Mouse (Mus musculus): Measurements from ENCODE around the gene Dnajc3. TPM values are rescaled to one million over a fixed set of nuclear protein-coding genes. Genes with fewer than 3 reads are reported as not detected.

Dnajc3 gene
- polyA plus RNA-seq (2015; fragmentation: Nextera tagmentation; extraction: Ambion mirVana) = 17.9 and 19.0 TPM in 2 replicates

DNA sequence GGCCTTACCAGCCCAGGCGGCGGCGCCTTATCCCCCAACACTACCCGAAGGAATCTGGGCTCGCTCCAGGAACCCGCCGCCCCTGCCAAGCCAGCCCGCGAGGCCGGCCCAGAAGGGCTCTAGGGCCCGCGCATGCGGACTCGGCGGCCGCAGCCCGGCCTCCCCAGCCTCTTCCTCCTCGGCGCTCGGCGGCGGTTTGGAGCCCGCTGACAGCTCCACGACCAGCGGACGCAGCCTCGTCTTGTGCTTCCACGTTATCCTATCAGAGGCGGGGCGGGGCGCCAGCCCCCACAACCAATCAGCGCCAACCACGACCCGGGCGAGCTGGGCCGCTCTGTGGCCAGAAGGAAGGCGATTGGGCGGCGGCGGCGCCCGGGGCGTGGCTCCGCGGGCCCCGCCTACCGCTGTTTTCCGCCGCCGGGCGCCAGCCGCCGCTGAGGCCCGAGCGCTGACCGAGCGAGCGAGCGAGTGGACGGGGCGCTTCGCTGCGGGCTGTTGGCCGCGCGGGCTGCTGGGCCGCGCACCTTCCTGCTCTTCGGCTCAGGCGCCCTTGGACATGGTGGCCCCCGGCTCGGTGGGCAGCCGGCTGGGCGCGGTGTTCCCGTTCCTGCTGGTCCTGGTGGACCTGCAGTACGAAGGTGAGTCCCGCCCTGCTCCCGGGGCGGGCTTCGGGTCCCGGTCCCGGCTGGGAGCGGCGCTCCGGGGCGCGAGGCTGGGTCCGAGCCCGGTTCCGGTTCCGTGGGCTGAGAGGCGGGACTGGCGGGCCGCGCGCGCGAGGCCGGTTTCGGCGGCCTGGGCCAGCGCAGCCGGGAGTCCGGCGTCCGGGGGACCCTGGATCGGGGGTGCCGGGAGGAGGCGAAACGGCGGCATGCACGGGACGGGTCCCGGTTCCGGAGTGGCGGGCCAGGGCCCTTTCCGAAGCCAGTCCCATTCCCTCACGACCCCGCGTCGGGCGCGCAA lies at the start of gene Dnajc3:
TSS of gene Dnajc3 (plus strand) at position 444 of the 960 bp plus-strand sequence.
- Histone ChIP-seq H3K36me3 (no peaks in the 10 kb centered on the region), H3K27ac (replicated peaks) (peak within 1 kb of the TSS; percentile 82), H3K4me2 (replicated peaks) (peak within 1 kb of the TSS; percentile 71), H3K9me3 (no peaks in the 10 kb centered on the region), H3K4me1 (peaks cover 21% of the 10 kb centered on the region), H3K27me3 (no peaks in the 10 kb centered on the region), H3K9ac (replicated peaks) (peak within 1 kb of the TSS; percentile 72), H3K4me3 (peak within 1 kb of the TSS; percentile 62)
- under 1% methylated on average over 114 of the region's 124 CpGs for WGBS
- ATAC-seq (replicated peaks) = peak; percentile 100

DNA sequence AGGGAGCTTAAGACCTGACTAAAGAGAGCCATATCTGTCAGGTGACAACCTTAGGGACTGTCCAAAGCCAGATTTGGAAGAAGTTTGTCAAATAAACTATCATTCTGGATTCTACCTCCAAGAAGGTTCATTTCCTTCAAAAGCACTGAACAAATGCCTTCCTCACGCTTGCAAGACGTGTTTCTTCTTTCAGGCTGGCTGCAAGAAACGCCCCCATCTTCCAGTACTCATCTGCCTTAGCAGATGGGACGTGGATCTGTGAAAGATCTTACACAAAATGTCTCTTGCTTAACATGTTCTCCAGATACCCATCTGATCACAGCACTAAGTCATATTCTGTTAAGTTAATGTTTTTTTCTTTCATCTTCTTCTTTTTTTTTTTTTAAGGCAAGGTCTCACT lies 47.7 kb upstream of the Dnajc3 start:
- no peak for ATAC-seq (replicated peaks)
- no peak overlapping the region for H3K27ac ChIP-seq (replicated peaks)

DNA sequence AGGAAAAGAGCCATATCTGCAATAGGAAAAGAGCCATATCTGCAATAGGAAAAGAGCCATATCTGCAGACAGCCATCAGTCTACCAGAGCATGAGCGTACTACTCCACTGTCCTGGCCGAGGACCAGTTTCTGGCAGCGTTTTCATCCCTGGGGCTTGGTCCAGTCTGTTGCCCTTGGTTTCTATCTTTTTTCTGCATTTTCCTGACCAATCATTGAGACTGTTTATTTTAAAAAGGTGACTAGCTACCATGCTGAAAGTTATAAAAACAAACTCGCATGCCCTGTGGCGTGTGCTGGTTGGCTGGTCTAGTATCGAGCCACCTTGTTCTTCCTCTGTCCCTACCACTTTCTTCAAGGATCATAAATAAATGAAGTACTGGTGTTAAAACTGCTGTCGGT lies 42.5 kb upstream of the Dnajc3 start:
- H3K9ac ChIP-seq (replicated peaks) = no peak overlapping the region
- peaks cover 43% of the 10 kb centered on the region for H3K36me3 ChIP-seq
- no peak overlapping the region for H3K4me3 ChIP-seq
- no peak overlapping the region for H3K4me2 ChIP-seq (replicated peaks)
- ATAC-seq (replicated peaks) = no peak
- no peaks in the 10 kb centered on the region for H3K4me1 ChIP-seq
- H3K9me3 ChIP-seq = no peaks in the 10 kb centered on the region
- H3K27ac ChIP-seq (replicated peaks) = no peak overlapping the region
- H3K27me3 ChIP-seq = no peaks in the 10 kb centered on the region
- 95% methylated on average over 7 of the region's 7 CpGs for WGBS

More for the DNA sequence above, 47.7 kb upstream of the Dnajc3 start:
- no peak overlapping the region for H3K4me2 ChIP-seq (replicated peaks)
- peaks cover 63% of the 10 kb centered on the region for H3K36me3 ChIP-seq
- no peak overlapping the region for H3K9ac ChIP-seq (replicated peaks)
- no peaks in the 10 kb centered on the region for H3K4me1 ChIP-seq
- no peak overlapping the region for H3K4me3 ChIP-seq
- no peaks in the 10 kb centered on the region for H3K27me3 ChIP-seq
- 75% methylated on average over 4 of the region's 4 CpGs for WGBS
- no peaks in the 10 kb centered on the region for H3K9me3 ChIP-seq

DNA sequence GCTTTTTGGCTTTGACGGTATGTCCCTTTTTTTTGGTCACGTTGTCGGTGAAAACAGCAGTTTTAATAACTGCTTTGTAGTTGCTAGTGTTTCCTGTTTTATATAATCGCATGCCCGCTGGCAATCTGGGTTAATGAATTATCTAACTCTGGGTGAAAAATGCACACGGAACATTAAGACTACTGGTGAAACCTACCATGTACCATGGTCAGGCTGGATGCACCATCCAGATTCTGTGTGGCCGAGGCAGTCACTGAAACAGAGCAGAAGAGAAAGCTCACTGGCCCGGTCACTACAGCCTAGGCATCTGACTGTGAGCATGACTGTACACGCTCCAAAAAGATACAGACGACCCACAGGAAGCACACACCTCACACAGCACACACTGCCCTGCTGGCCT lies 42.1 kb upstream of the Dnajc3 start:
- Histone ChIP-seq H3K9ac (replicated peaks) (no peak overlapping the region), H3K27ac (replicated peaks) (no peak overlapping the region), H3K36me3 (peaks cover 44% of the 10 kb centered on the region), H3K27me3 (no peaks in the 10 kb centered on the region), H3K4me3 (no peak overlapping the region), H3K4me2 (replicated peaks) (no peak overlapping the region), H3K4me1 (no peaks in the 10 kb centered on the region), H3K9me3 (no peaks in the 10 kb centered on the region)
- WGBS = 93% methylated on average over 10 of the region's 10 CpGs
- ATAC-seq (replicated peaks) = no peak

DNA sequence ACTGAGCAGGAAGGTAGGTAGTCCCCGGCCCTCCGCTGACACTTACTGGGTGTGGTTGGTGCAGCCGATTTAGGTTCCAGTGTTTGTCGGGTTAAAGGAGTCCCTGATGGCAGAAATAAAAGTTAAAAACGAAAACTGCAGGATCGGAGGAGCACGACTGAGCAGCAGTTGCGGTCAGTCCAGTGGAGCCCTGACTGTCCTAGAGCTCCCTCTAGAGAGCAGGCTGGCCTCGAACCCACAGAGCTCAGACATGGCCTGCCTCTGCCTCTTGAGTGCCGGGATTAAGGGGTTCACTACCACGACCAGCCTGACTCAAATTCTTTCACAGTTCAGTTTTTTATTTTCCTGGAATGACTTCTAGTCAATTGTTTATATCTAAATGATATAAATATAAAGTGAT lies 37.8 kb upstream of the Dnajc3 start:
- Histone ChIP-seq H3K27me3 (no peaks in the 10 kb centered on the region), H3K9ac (replicated peaks) (no peak overlapping the region), H3K4me3 (no peak overlapping the region), H3K36me3 (peaks cover 58% of the 10 kb centered on the region), H3K4me2 (replicated peaks) (no peak overlapping the region), H3K27ac (replicated peaks) (no peak overlapping the region), H3K9me3 (no peaks in the 10 kb centered on the region), H3K4me1 (peaks cover 11% of the 10 kb centered on the region)
- WGBS = 81% methylated on average over 11 of the region's 11 CpGs
- ATAC-seq (replicated peaks) = no peak

DNA sequence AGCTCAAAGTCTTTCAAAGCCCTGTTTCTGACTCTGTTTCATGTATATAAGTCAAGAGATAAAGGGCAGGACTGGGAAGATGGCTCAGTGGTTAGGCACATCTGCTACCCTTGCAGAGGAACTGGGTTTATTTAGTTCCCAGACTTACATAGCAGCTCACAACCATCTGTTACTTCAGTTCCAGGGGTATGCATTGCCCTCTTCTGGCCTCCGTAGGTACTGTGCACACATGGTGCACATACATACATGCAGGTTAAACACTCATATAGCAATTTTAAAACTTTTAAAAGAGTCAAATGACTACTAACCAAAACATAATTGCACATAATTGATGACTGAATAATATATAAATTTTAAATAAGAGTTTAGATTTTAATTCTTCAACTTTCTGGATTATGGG lies 36.9 kb upstream of the Dnajc3 start:
- ATAC-seq (replicated peaks) = no peak
- H3K4me3 ChIP-seq = no peak overlapping the region
- H3K27me3 ChIP-seq = no peaks in the 10 kb centered on the region
- no peak overlapping the region for H3K4me2 ChIP-seq (replicated peaks)
- H3K9me3 ChIP-seq = no peaks in the 10 kb centered on the region
- H3K36me3 ChIP-seq = peaks cover 59% of the 10 kb centered on the region
- H3K9ac ChIP-seq (replicated peaks) = no peak overlapping the region
- 97% methylated on average over 1 of the region's 1 CpGs for WGBS
- no peak overlapping the region for H3K27ac ChIP-seq (replicated peaks)
- H3K4me1 ChIP-seq = peaks cover 11% of the 10 kb centered on the region

DNA sequence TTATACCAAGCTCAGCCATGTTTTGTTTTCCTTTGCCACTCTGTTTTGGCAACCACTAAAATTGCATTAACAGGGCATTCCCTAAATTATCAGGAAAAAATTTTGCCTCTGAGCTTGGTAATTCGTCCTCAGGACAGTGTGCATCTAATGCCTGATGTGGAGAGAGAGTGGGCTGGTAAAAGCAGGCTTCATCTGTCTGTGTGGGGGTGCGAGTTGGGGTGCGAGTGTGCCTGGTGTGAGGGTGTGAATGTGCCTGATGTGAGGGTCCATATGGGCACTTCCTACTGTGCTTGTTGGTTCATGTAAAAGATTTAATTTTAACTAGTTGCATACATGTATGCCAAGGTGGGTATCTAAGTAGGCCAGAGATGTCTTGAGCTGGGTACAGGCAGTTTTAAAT lies 34.4 kb upstream of the Dnajc3 start:
- Histone ChIP-seq H3K36me3 (peaks cover 71% of the 10 kb centered on the region), H3K27ac (replicated peaks) (no peak overlapping the region), H3K9me3 (no peaks in the 10 kb centered on the region), H3K4me1 (peaks cover 11% of the 10 kb centered on the region), H3K4me2 (replicated peaks) (no peak overlapping the region), H3K4me3 (no peak overlapping the region), H3K9ac (replicated peaks) (no peak overlapping the region), H3K27me3 (no peaks in the 10 kb centered on the region)
- ATAC-seq (replicated peaks) = peak; percentile 31; the same call in 1 of the 2 replicates
- WGBS = 71% methylated on average over 3 of the region's 3 CpGs

DNA sequence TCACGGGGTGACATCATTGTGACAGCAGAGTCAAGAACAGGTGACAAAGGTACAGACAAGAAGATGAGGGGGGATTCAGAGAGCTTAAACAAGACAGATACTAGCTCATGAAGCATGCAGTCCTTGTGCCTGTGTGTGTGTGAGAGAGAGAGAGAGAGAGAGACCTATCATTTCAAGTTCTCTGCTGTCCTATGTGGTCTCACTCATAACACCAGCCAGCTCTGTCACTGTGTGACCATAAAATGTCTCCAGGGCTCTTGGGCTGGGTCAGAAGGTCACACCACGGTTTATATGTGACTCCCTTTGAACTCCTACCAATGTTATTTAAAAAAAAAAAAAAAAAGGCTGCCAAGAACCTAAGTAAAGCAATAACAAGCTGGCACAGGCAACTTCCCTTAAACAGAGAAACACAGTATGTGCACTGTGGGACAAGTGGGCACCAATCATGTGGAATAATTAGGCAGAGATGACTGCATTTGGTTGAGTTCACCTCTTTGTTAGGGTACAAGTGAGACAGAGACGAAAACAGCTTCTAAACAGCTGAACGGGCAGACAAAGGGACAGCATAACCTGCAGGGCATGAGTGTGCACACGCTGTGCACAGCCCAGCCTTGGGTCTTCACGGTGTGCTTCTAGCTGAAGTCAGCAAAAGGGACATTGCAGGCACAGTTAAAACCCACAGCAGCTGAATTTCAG lies 33.8 kb upstream of the Dnajc3 start:
- WGBS = 19% methylated on average over 6 of the region's 6 CpGs
- no peak overlapping the region for H3K9ac ChIP-seq (replicated peaks)

DNA sequence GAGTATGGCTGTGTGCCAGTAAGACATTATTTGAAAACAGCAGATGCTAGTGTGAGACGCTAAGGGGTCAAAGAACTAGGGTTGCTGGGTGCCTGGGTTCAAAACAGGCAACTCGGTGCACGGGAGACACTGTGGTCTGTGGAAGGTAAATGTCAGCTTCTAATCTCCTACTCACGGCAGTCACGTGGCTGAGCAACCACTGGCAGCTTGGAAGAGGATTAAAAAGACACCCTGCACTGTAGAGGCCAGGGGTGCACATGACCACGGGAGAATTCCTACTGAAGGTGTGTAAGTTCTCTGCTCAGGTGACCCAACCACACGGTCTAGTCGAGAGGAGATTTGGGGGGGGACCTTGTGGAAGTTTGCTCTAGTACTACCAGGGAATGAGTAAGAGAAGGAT lies 30.2 kb upstream of the Dnajc3 start:
- no peak overlapping the region for H3K4me2 ChIP-seq (replicated peaks)
- H3K4me1 ChIP-seq = peaks cover 11% of the 10 kb centered on the region
- peaks cover 76% of the 10 kb centered on the region for H3K36me3 ChIP-seq
- ATAC-seq (replicated peaks) = no peak
- no peaks in the 10 kb centered on the region for H3K9me3 ChIP-seq
- no peak overlapping the region for H3K27ac ChIP-seq (replicated peaks)
- 66% methylated on average over 8 of the region's 8 CpGs for WGBS
- H3K4me3 ChIP-seq = no peak overlapping the region
- no peaks in the 10 kb centered on the region for H3K27me3 ChIP-seq
- H3K9ac ChIP-seq (replicated peaks) = no peak overlapping the region

More for the DNA sequence above, 33.8 kb upstream of the Dnajc3 start:
- Histone ChIP-seq H3K4me1 (peaks cover 11% of the 10 kb centered on the region), H3K36me3 (peaks cover 76% of the 10 kb centered on the region), H3K9me3 (no peaks in the 10 kb centered on the region), H3K27me3 (no peaks in the 10 kb centered on the region), H3K4me3 (no peak overlapping the region), H3K4me2 (replicated peaks) (no peak overlapping the region), H3K27ac (replicated peaks) (peak overlapping the region; percentile 34; the same call in 1 of the 2 replicates)
- peak; percentile 82 for ATAC-seq (replicated peaks)

DNA sequence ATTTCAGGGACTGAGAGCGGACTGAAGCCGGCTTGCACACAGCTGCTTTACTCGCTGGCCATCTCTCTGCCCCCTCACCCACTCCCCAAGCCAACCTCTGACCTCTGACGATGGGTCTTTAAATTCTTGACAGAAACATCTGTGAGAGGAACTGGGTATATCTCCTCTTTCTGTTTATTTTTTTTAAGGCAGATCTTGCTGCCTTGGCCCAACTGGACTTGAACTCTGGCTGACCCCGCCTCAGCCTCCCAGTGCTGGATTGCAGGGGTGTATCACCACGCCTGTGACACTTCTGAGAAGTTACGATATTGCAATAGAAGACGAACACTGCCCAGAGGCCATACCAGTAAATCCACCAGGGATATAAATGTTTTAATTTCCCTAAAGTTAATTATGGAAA lies 27.9 kb upstream of the Dnajc3 start:
- Histone ChIP-seq H3K4me3 (no peak overlapping the region), H3K4me2 (replicated peaks) (no peak overlapping the region), H3K9me3 (no peaks in the 10 kb centered on the region), H3K27ac (replicated peaks) (no peak overlapping the region), H3K4me1 (no peaks in the 10 kb centered on the region), H3K27me3 (no peaks in the 10 kb centered on the region), H3K9ac (replicated peaks) (no peak overlapping the region), H3K36me3 (peaks cover 70% of the 10 kb centered on the region)
- ATAC-seq (replicated peaks) = no peak
- WGBS = 89% methylated on average over 8 of the region's 8 CpGs

DNA sequence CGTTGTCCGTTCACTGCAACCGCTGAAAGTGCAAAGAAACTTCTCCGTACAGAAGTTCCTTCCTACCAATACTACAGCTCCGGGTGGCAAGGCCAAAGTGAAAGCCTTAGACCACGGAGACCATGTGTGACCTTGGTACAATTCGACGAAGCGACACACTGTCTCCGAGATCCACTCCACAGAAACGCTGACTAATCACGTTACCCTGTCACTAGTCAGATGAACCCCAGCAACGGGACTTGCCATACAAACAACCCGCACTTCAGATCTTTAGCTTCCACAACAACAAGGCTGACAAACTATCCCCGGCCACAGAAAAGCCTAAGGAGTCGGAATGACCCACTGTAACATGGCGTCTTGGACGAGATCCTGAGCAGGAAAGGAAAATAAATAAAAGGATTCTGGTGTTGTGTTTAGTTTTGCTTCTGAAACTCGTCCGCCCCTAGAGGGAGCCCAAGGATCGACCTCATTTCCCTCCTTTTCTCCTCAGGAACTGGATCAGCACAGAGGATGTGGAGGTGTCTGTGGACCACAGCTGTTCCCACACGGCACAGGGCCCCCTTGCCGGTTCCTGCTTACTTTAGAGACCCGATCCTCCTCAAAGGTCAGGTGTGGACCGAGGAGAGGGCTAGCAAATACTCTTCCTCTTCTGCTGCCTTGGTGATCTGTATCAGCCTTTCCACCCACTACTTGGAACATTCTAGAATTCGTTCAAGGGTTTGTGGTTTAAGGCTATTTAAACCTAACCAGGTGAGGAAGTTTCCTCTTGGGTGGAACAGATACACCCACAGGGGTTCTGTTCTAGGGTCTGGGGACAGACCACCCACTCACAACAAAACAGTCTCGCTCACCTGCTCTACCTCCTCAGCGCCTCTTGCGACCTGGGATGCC lies 27.2 kb upstream of the Dnajc3 start:
- H3K27me3 ChIP-seq = no peaks in the 10 kb centered on the region
- no peak overlapping the region for H3K4me3 ChIP-seq
- H3K9ac ChIP-seq (replicated peaks) = no peak overlapping the region
- 70% methylated on average over 29 of the region's 29 CpGs for WGBS
- peaks cover 64% of the 10 kb centered on the region for H3K36me3 ChIP-seq
- no peak overlapping the region for H3K27ac ChIP-seq (replicated peaks)
- H3K9me3 ChIP-seq = no peaks in the 10 kb centered on the region
- peak; percentile 57 for ATAC-seq (replicated peaks)
- H3K4me1 ChIP-seq = no peaks in the 10 kb centered on the region
- H3K4me2 ChIP-seq (replicated peaks) = no peak overlapping the region

All from forebrain, embryonic 15.5 days (tissue).